Mouse (Mus musculus): Measurements from ENCODE around the gene Peak1.
A peak's percentile ranks its signal among the peaks of the same experiment; 100 is the strongest.
"Not testable (repeated sequence)": the region's sequence is repeated elsewhere in the genome, so short reads cannot be mapped to it uniquely, and the experiment has no call there.

The Peak1 gene

GRCm38 (mm10) chr9:56417948-56418737 is at the start of gene Peak1, which contains the start of gene Hmg20a:
Gene Peak1 (minus strand): TSS chr9:56418067.
Gene Hmg20a (plus strand): TSS chr9:56418609.
- DNase-seq: peak; percentile 100

GRCm38 (mm10) chr9:56466251-56466650 is 48.4 kb upstream of the Peak1 start:
- no peak for DNase-seq

- DNase-seq: peak; percentile 34 to 40
These were observed 47.2 kb upstream of the Peak1 start for GRCm38 (mm10) chr9:56464863-56465654.

- DNase-seq: peak; percentile 18 to 43
These were observed 46.0 kb upstream of the Peak1 start for GRCm38 (mm10) chr9:56463686-56464515.

GRCm38 (mm10) chr9:56463046-56463445 is 45.2 kb upstream of the Peak1 start:
- DNase-seq: no peak

GRCm38 (mm10) chr9:56462606-56463005 is 44.7 kb upstream of the Peak1 start:
- DNase-seq: no peak

- DNase-seq: no peak
These were observed 43.1 kb upstream of the Peak1 start for GRCm38 (mm10) chr9:56460987-56461386.

- DNase-seq: peak in 1 of 2 experiments; percentile 16
These were observed 38.6 kb upstream of the Peak1 start for GRCm38 (mm10) chr9:56456426-56456825.

- no peak for DNase-seq
These were observed 35.4 kb upstream of the Peak1 start for GRCm38 (mm10) chr9:56453038-56453815.

- no peak for DNase-seq
These were observed 33.7 kb upstream of the Peak1 start for GRCm38 (mm10) chr9:56451570-56451969.

GRCm38 (mm10) chr9:56439699-56440098 is 21.8 kb upstream of the Peak1 start:
- DNase-seq: no peak

- not testable (repeated sequence) for DNase-seq
These were observed 19.5 kb upstream of the Peak1 start for GRCm38 (mm10) chr9:56437300-56437892.

- DNase-seq: no peak
These were observed 18.1 kb upstream of the Peak1 start for GRCm38 (mm10) chr9:56435821-56436526.

- no peak for DNase-seq
These were observed 7.0 kb upstream of the Peak1 start for GRCm38 (mm10) chr9:56424861-56425260.

GRCm38 (mm10) chr9:56421991-56422390 is 4.1 kb upstream of the Peak1 start:
- no peak for DNase-seq

GRCm38 (mm10) chr9:56420892-56421601 is 3.2 kb upstream of the Peak1 start:
- no peak for DNase-seq

GRCm38 (mm10) chr9:56420236-56420635 is 2.4 kb upstream of the Peak1 start:
- no peak for DNase-seq

GRCm38 (mm10) chr9:56418738-56419239 is 922 bp upstream of the Peak1 start:
- peak; percentile 70 to 74 for DNase-seq

GRCm38 (mm10) chr9:56417415-56417947 is 386 bp downstream of the Peak1 start:
- peak; percentile 77 to 86 for DNase-seq
